Mouse (Mus musculus) brain, embryonic 14.5 days (tissue): ENCODE data around the gene Ost4.

Source experiments
- CTCF ChIP-seq: fragments of 200-500 bp; IDR thresholded peaks from 2 replicates; pipeline ENCODE4 v1.5.1; 2012; ENCODE audit warnings: inconsistent platforms, mild to moderate bottlenecking, moderate library complexity, borderline replicate concordance; ENCODE audit not compliant: insufficient read depth, insufficient read length; ENCODE audit errors: extremely low read depth
- POLR2A ChIP-seq: fragments of 200-500 bp; IDR thresholded peaks from 2 replicates; pipeline ENCODE4 v1.6.1; 2012; ENCODE audit warnings: mild to moderate bottlenecking, inconsistent platforms, borderline replicate concordance; ENCODE audit not compliant: poor library complexity, insufficient read depth, insufficient read length, severe bottlenecking; ENCODE audit errors: extremely low read depth

DNA sequence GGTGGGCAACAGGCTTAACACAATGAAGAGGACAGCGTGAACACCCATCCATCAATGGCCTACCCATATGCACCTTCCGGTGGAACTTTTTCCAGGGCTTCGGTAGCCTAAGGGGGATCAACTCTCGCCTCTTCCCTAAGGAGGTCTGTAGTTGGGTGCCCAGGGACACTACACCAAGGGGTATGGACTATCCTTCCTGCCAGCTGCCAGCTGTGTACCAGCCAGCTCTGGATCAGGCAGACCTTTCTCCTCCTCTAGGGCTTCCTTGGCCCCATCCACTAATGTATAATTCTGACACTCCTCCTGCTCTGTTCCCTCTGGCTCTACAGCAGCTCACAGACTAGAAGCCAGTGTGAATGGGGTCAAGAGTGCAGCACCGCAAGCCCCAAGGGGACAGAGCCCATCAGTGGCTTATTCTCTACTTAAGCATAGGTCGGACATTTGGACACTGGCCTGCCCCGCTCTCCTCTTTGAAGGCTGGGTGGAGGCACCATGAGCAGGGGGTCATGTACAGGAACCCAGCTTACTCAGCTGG lies 6.6 kb upstream of the Ost4 start:
- TF ChIP-seq CTCF (no peak), POLR2A (no peak)
